Mouse (Mus musculus): ENCODE measurements around the gene Ube2k. TPM values are rescaled to one million over a fixed set of nuclear protein-coding genes. Genes with fewer than 3 reads are reported as not detected.
"Not testable (repeated sequence)": the region's sequence is repeated elsewhere in the genome, so short reads cannot be mapped to it uniquely, and the experiment has no call there.

The Ube2k gene
- polyA plus RNA-seq, 1 experiment from 2014 or later, result 126 TPM

DNA sequence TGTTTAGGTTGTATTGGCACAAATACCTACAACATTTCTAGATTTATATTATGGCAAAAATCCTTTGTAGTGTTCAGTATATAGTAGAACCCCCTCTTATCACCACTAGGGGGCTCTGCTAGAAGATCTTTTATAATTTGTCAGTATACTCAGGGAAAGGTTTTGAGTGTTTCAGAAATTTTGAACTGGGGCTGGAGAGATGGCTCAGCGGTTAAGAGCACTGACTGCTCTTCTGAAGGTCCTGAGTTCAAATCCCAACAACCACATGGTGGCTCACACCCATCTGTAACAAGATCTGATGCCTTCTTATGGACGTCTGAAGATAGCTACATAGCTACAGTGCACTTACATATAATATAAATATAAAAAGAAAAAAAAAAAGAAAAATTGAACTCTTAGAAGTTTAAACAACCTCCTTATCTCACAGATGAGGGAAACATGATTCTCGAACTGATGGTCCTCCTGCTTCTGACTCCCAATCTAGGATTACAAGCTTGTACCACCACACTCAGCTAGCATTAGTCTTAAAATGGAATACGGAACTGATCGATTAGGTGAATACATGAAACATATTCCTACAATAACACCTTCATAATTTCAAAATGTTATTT is 1.5 kb upstream of the Ube2k start:
- Histone ChIP-seq H3K9ac (ENCODE audit: low read depth, low read length) (no peak overlapping the region), H3K27me3 (replicated peaks; ENCODE audit: control insufficient read depth, insufficient read depth, low read length) (no peaks in the 10 kb centered on the region), H3K4me2 (peak overlapping the region; percentile 61), H3K36me3 (ENCODE audit: control insufficient read depth, insufficient read depth, low read length) (no peaks in the 10 kb centered on the region), H3K4me3 (ENCODE audit: low read depth, low read length) (no peak overlapping the region), H3K9me3 (ENCODE audit: control insufficient read depth, low read length) (no peaks in the 10 kb centered on the region), H3K27ac (ENCODE audit: low read depth, low read length) (no peak overlapping the region), H3K4me1 (replicated peaks; ENCODE audit: control insufficient read depth, insufficient read depth, low read length) (peaks cover 11% of the 10 kb centered on the region)
- peak; percentile 12; the same call in 1 of the 2 replicates for ATAC-seq (replicated peaks; ENCODE audit: low FRiP score)
- 62% methylated on average over 5 of the region's 5 CpGs for WGBS
- DNase-seq (ENCODE audit: low spot score), result no peak

DNA sequence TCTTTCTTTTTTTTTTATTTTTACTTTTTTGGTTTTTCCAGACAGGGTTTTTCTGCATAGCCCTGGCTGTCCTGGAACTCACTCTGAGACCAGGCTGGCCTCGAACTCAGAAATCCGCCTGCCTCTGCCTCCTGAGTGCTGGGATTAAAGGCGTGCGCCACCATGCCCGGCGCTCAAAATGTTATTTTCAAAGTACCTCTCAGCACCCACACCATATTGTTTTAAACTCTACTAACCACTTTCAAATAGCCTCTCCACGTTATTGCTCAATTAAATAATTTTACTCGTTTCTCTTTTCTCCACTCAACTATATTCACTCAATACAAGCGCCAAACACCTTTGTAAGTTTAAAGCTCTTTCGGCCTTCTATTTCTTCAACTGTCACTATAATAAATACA is 966 bp upstream of the Ube2k start:
- peak overlapping the region; percentile 61 for H3K4me2 ChIP-seq
- DNase-seq (ENCODE audit: low spot score); H3K36me3 ChIP-seq (ENCODE audit: control insufficient read depth, insufficient read depth, low read length); ATAC-seq (replicated peaks; ENCODE audit: low FRiP score); H3K9me3 ChIP-seq (ENCODE audit: control insufficient read depth, low read length); H3K27me3 ChIP-seq (replicated peaks; ENCODE audit: control insufficient read depth, insufficient read depth, low read length): not testable (repeated sequence)
- peaks cover 11% of the 10 kb centered on the region for H3K4me1 ChIP-seq (replicated peaks; ENCODE audit: control insufficient read depth, insufficient read depth, low read length)
- peak overlapping the region; percentile 96 for H3K27ac ChIP-seq (ENCODE audit: low read depth, low read length)
- 78% methylated on average over 10 of the region's 10 CpGs for WGBS
- peak overlapping the region; percentile 98 for H3K4me3 ChIP-seq (ENCODE audit: low read depth, low read length)
- peak overlapping the region; percentile 98 for H3K9ac ChIP-seq (ENCODE audit: low read depth, low read length)

DNA sequence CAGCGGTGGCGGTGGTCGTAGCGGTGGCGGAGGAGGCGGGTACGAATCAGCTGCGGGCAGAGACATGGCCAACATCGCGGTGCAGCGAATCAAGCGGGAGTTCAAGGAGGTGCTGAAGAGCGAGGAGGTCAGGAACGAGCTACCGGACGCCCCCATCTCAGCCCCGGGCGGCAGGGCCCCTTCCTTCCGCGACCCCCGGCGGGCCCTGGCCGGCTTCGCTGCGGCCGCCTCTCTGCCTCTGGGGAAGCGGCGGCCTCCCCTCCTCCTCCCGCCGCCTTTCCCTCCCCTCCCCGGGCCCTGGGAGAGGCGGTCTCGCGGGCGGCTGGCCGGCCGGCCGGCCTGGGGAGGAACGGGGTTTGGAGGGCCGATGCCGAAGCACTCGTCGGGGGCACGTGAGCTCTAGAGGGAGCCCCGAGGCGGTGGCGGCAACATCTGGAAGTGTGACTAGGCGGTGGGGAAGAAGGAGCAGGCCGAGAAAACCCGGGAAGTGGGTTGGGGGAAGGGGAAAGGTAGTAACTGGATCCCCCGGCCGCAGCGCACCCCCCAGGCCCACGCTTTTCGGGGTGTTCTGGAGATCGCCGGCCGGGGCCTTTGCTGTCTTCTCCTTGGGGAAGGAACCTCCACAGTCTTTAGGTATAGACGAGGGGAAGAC is 513 bp downstream of the Ube2k start:
- Histone ChIP-seq H3K9me3 (ENCODE audit: control insufficient read depth, low read length) (no peaks in the 10 kb centered on the region), H3K27ac (ENCODE audit: low read depth, low read length) (peak overlapping the region; percentile 96), H3K9ac (ENCODE audit: low read depth, low read length) (peak overlapping the region; percentile 98), H3K4me3 (ENCODE audit: low read depth, low read length) (peak overlapping the region; percentile 98), H3K27me3 (replicated peaks; ENCODE audit: control insufficient read depth, insufficient read depth, low read length) (no peaks in the 10 kb centered on the region), H3K4me1 (replicated peaks; ENCODE audit: control insufficient read depth, insufficient read depth, low read length) (peaks cover 11% of the 10 kb centered on the region), H3K4me2 (peak overlapping the region; percentile 61), H3K36me3 (ENCODE audit: control insufficient read depth, insufficient read depth, low read length) (0 out of 2 replicates have a peak, but pooled peaks cover 3% of the 10 kb centered on the region)
- ATAC-seq (replicated peaks; ENCODE audit: low FRiP score) (peak; percentile 59), DNase-seq (ENCODE audit: low spot score) (peak; percentile 80)
- WGBS, result under 1% methylated on average over 45 of the region's 59 CpGs

DNA sequence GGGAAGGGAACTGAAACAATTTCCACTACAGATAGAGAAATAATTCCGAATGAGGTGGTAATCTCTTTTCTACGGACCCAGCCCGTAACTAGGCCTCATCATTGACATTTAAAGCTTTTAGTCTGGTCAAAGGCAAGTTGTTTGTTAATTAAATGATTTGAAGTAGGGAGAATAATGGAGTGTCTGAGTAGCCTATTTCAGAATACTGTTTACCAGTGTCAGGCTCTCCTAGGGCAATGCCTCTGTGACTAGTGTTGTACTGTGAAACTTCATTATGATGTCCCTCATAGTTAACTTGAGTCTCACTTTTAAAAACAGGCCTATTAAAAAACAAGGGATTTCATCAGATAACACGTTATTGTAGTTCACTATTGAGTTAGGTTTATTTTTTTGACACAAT is 1.1 kb downstream of the Ube2k start:
- Histone ChIP-seq H3K4me3 (ENCODE audit: low read depth, low read length) (peak overlapping the region; percentile 98), H3K4me2 (peak overlapping the region; percentile 61), H3K9me3 (ENCODE audit: control insufficient read depth, low read length) (no peaks in the 10 kb centered on the region), H3K4me1 (replicated peaks; ENCODE audit: control insufficient read depth, insufficient read depth, low read length) (peaks cover 11% of the 10 kb centered on the region), H3K36me3 (ENCODE audit: control insufficient read depth, insufficient read depth, low read length) (0 out of 2 replicates have a peak, but pooled peaks cover 3% of the 10 kb centered on the region), H3K9ac (ENCODE audit: low read depth, low read length) (peak overlapping the region; percentile 98), H3K27me3 (replicated peaks; ENCODE audit: control insufficient read depth, insufficient read depth, low read length) (no peaks in the 10 kb centered on the region), H3K27ac (ENCODE audit: low read depth, low read length) (peak overlapping the region; percentile 96)
- DNase-seq (ENCODE audit: low spot score) (no peak), ATAC-seq (replicated peaks; ENCODE audit: low FRiP score) (no peak)
- WGBS, result under 1% methylated on average over 4 of the region's 4 CpGs

DNA sequence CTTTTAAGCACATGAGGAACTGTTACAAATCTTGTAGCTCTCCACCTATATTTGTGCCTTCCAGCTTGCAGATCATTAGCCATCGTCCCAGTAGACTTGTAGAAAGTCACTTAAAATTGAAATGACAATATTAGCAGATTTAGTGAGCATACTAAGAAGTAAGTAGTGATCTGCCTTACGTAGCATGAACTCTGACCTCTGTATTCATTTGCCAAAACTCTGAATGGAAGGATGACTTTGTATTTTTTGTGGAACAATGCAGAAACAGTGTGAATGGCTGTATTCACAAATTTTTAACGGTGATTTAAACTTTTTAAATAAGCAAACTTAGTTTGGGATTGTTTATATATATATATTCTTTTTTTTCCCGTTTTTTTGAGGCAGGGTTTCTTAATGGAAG is 1.8 kb downstream of the Ube2k start:
- 0 out of 2 replicates have a peak, but pooled peaks cover 3% of the 10 kb centered on the region for H3K36me3 ChIP-seq (ENCODE audit: control insufficient read depth, insufficient read depth, low read length)
- WGBS, result 44% methylated on average over 4 of the region's 4 CpGs

DNA sequence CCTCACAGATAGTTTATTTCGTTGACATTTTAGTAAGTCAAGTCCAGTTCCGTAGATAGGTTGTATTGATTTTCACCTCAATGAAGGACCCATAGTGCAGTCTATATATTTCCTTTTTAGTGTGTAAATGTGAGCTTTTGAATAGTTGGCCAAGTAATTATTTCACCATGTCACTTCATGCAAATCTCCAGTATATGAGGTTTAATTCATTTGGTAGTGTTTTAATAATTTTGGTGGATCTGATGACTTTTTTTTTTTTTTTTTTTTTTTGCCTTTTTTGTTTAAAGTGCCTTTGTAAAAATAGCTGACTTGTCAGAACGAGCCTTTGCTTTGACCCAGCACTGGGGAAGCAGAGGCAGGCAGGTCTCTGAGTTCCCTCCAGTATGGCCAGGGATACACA is 2.8 kb downstream of the Ube2k start:
- Histone ChIP-seq H3K4me2 (peak overlapping the region; percentile 81), H3K4me1 (replicated peaks; ENCODE audit: control insufficient read depth, insufficient read depth, low read length) (peaks cover 13% of the 10 kb centered on the region), H3K9me3 (ENCODE audit: control insufficient read depth, low read length) (no peaks in the 10 kb centered on the region), H3K4me3 (ENCODE audit: low read depth, low read length) (no peak overlapping the region), H3K36me3 (ENCODE audit: control insufficient read depth, insufficient read depth, low read length) (0 out of 2 replicates have a peak, but pooled peaks cover 6% of the 10 kb centered on the region), H3K9ac (ENCODE audit: low read depth, low read length) (no peak overlapping the region), H3K27ac (ENCODE audit: low read depth, low read length) (no peak overlapping the region), H3K27me3 (replicated peaks; ENCODE audit: control insufficient read depth, insufficient read depth, low read length) (no peaks in the 10 kb centered on the region)
- WGBS, result 80% methylated on average over 3 of the region's 3 CpGs
- ATAC-seq (replicated peaks; ENCODE audit: low FRiP score) (no peak), DNase-seq (ENCODE audit: low spot score) (no peak)

More for the DNA sequence above, 1.8 kb downstream of the Ube2k start:
- Histone ChIP-seq H3K9me3 (ENCODE audit: control insufficient read depth, low read length) (no peaks in the 10 kb centered on the region), H3K9ac (ENCODE audit: low read depth, low read length) (peak overlapping the region; percentile 56; the same call in 1 of the 2 replicates), H3K27me3 (replicated peaks; ENCODE audit: control insufficient read depth, insufficient read depth, low read length) (no peaks in the 10 kb centered on the region), H3K4me3 (ENCODE audit: low read depth, low read length) (peak overlapping the region; percentile 42), H3K4me1 (replicated peaks; ENCODE audit: control insufficient read depth, insufficient read depth, low read length) (peaks cover 13% of the 10 kb centered on the region), H3K27ac (ENCODE audit: low read depth, low read length) (no peak overlapping the region), H3K4me2 (peak overlapping the region; percentile 81)
- ATAC-seq (replicated peaks; ENCODE audit: low FRiP score), result no peak
- no peak for DNase-seq (ENCODE audit: low spot score)

DNA sequence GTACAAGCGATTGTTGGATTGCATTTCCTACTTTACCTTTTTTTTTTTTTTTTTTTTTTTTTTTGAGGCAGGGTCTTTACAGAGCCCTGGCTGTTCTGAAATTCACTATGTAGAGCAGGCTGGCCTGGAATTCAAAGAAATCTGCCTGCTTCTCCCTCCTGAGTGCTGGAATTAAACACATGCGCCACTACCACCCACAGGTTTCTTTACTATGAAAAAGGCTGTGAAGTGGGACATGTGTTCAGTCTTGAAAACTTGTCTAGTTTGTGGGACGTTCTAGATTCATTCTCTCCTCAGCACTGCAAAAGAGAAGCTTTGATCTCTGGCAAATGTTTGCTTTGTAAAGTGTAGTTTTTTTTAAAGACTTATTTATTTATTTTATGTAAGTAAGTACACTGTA is 4.9 kb downstream of the Ube2k start:
- peaks cover 13% of the 10 kb centered on the region for H3K4me1 ChIP-seq (replicated peaks; ENCODE audit: control insufficient read depth, insufficient read depth, low read length)

DNA sequence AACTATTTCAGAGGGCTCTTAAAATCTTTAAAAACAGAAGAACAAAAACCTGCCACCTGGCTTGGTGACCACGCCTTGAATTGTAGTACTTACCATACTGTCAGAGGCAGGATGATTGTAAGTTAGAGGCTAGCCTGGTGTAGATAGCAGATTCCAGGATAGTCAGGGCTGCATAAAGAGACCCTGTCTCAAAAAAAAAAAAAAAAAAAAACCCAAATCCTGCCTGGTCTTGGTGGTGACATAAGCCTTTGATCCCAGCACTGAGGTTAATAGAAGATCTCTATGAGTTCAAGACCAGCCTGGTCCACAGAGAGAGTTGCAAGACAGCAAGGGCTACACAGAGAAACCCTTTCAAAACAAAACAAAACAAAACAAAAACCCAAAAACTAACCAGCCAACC is 6.5 kb downstream of the Ube2k start:
- peaks cover 6% of the 10 kb centered on the region; the same call in 1 of the 2 replicates for H3K36me3 ChIP-seq (ENCODE audit: control insufficient read depth, insufficient read depth, low read length)
- H3K27me3 ChIP-seq (replicated peaks; ENCODE audit: control insufficient read depth, insufficient read depth, low read length), result no peaks in the 10 kb centered on the region
- peaks cover 13% of the 10 kb centered on the region for H3K4me1 ChIP-seq (replicated peaks; ENCODE audit: control insufficient read depth, insufficient read depth, low read length)
- WGBS, result 74% methylated on average over 1 of the region's 1 CpGs
- no peaks in the 10 kb centered on the region for H3K9me3 ChIP-seq (ENCODE audit: control insufficient read depth, low read length)
- no peak overlapping the region for H3K27ac ChIP-seq (ENCODE audit: low read depth, low read length)
- H3K4me3 ChIP-seq (ENCODE audit: low read depth, low read length), result no peak overlapping the region
- DNase-seq (ENCODE audit: low spot score) (no peak), ATAC-seq (replicated peaks; ENCODE audit: low FRiP score) (no peak)
- H3K9ac ChIP-seq (ENCODE audit: low read depth, low read length), result no peak overlapping the region
- no peak overlapping the region for H3K4me2 ChIP-seq

More for the DNA sequence above, 4.9 kb downstream of the Ube2k start:
- WGBS, result 86% methylated on average over 3 of the region's 3 CpGs
- ATAC-seq (replicated peaks; ENCODE audit: low FRiP score), result no peak
- Histone ChIP-seq H3K27me3 (replicated peaks; ENCODE audit: control insufficient read depth, insufficient read depth, low read length) (no peaks in the 10 kb centered on the region), H3K27ac (ENCODE audit: low read depth, low read length) (no peak overlapping the region), H3K4me3 (ENCODE audit: low read depth, low read length) (no peak overlapping the region), H3K9ac (ENCODE audit: low read depth, low read length) (no peak overlapping the region), H3K36me3 (ENCODE audit: control insufficient read depth, insufficient read depth, low read length) (peaks cover 6% of the 10 kb centered on the region; the same call in 1 of the 2 replicates), H3K4me2 (no peak overlapping the region), H3K9me3 (ENCODE audit: control insufficient read depth, low read length) (no peaks in the 10 kb centered on the region)
- DNase-seq (ENCODE audit: low spot score), result no peak
